Mouse (Mus musculus): ENCODE measurements around the gene Copb1. TPM values are rescaled to one million over a fixed set of nuclear protein-coding genes. Genes with fewer than 3 reads are reported as not detected.

Copb1 gene
- polyA plus RNA-seq, 1 experiment from 2014 or later: 134 TPM

Other genes starting within 250 kb of the Copb1 start
- 25.4 and 26.9 TPM in 2 replicates for gene Rras2, start 136.9 kb downstream of the Copb1 start, polyA plus RNA-seq (2014; fragmentation: Nextera tagmentation; extraction: Ambion mirVana)
- 437 and 467 TPM in 2 replicates for gene Psma1, start 21.4 kb upstream of the Copb1 start, polyA plus RNA-seq (2014; fragmentation: Nextera tagmentation; extraction: Ambion mirVana)
- gene Pde3b, start 160.6 kb upstream of the Copb1 start, polyA plus RNA-seq (2014; fragmentation: Nextera tagmentation; extraction: Ambion mirVana): 12.2 and 12.7 TPM in 2 replicates

Data from neural tube, embryonic 11.5 days (tissue).